Mouse (Mus musculus): ENCODE measurements around the gene Tanc2. TPM values are rescaled to one million over a fixed set of nuclear protein-coding genes. Genes with fewer than 3 reads are reported as not detected.

The Tanc2 gene
- total and polyA plus RNA-seq, 3 experiments = 0.04 to 0.18 TPM; not detected in 1

- DNase-seq (ENCODE audit: low read depth, low spot score) = no peak
- no peaks in the 10 kb centered on the region for H3K4me1 ChIP-seq (ENCODE audit: control insufficient read depth in 1 of 2, insufficient read depth in 2 of 2, low read length in 2 of 2)
- H3K9ac ChIP-seq (ENCODE audit: control insufficient read depth, low read depth, low read length, poor library complexity, severe bottlenecking) = no peak overlapping the region
- H3K79me2 ChIP-seq (ENCODE audit: control insufficient read depth, insufficient read depth, low read length, poor library complexity) = no peaks in the 10 kb centered on the region
- H3K4me3 ChIP-seq (ENCODE audit: control insufficient read depth in 1 of 2, insufficient read depth in 1 of 2, low read depth in 2 of 2, low read length in 2 of 2) = no peak overlapping the region
- no peak overlapping the region for H3K27ac ChIP-seq (ENCODE audit: control insufficient read depth, low read depth, low read length)
- peaks cover 6 to 39% of the 10 kb centered on the region in 2 experiments for H3K27me3 ChIP-seq (ENCODE audit: control insufficient read depth in 1 of 2, insufficient read depth in 2 of 2, low read length in 2 of 2)
- H3K36me3 ChIP-seq (ENCODE audit: control insufficient read depth in 1 of 2, insufficient read depth in 2 of 2, low read length in 2 of 2) = no peaks in the 10 kb centered on the region
- TF ChIP-seq MAZ (IDR thresholded peaks at IDR 0.05; ENCODE audit: low read depth, low read length) = no peak
- no peak for TF ChIP-seq SMC3 (IDR thresholded peaks at IDR 0.05; ENCODE audit: low read depth, low read length)
- no peaks in the 10 kb centered on the region for H3K9me3 ChIP-seq (replicated peaks; ENCODE audit: insufficient read depth, low read length)
Observed at GRCm38 (mm10) chr11:105700528-105700927, 110.7 kb downstream of the Tanc2 start.

GRCm38 (mm10) chr11:105719660-105720059 lies 129.9 kb downstream of the Tanc2 start:
- H3K36me3 ChIP-seq (ENCODE audit: control insufficient read depth in 1 of 2, insufficient read depth in 2 of 2, low read length in 2 of 2) = no peaks in the 10 kb centered on the region
- DNase-seq (ENCODE audit: low read depth, low spot score) = no peak
- peaks cover 0 to 5% of the 10 kb centered on the region in 2 experiments; a peak in 3 of 4 replicates for H3K27me3 ChIP-seq (ENCODE audit: control insufficient read depth in 1 of 2, insufficient read depth in 2 of 2, low read length in 2 of 2)
- no peak overlapping the region for H3K4me3 ChIP-seq (ENCODE audit: control insufficient read depth in 1 of 2, insufficient read depth in 1 of 2, low read depth in 2 of 2, low read length in 2 of 2)
- H3K4me1 ChIP-seq (ENCODE audit: control insufficient read depth in 1 of 2, insufficient read depth in 2 of 2, low read length in 2 of 2) = no peaks in the 10 kb centered on the region
- H3K9ac ChIP-seq (ENCODE audit: control insufficient read depth, low read depth, low read length, poor library complexity, severe bottlenecking) = no peak overlapping the region
- H3K79me2 ChIP-seq (ENCODE audit: control insufficient read depth, insufficient read depth, low read length, poor library complexity) = no peaks in the 10 kb centered on the region
- no peak overlapping the region for H3K27ac ChIP-seq (ENCODE audit: control insufficient read depth, low read depth, low read length)
- TF ChIP-seq MAFK (IDR thresholded peaks at IDR 0.05; ENCODE audit: borderline replicate concordance, low read depth, low read length) (peak; percentile 84; the same call in 1 of the 2 replicates), NELFE (IDR thresholded peaks at IDR 0.05; ENCODE audit: low read depth, low read length) (no peak)
- no peaks in the 10 kb centered on the region for H3K9me3 ChIP-seq (replicated peaks; ENCODE audit: insufficient read depth, low read length)

- Histone ChIP-seq H3K36me3 (ENCODE audit: control insufficient read depth in 1 of 2, insufficient read depth in 2 of 2, low read length in 2 of 2) (no peaks in the 10 kb centered on the region), H3K27me3 (ENCODE audit: control insufficient read depth in 1 of 2, insufficient read depth in 2 of 2, low read length in 2 of 2) (peaks cover 12 to 34% of the 10 kb centered on the region in 2 experiments), H3K9me3 (replicated peaks; ENCODE audit: insufficient read depth, low read length) (no peaks in the 10 kb centered on the region), H3K4me3 (ENCODE audit: control insufficient read depth in 1 of 2, insufficient read depth in 1 of 2, low read depth in 2 of 2, low read length in 2 of 2) (no peak overlapping the region), H3K27ac (ENCODE audit: control insufficient read depth, low read depth, low read length) (no peak overlapping the region), H3K79me2 (ENCODE audit: control insufficient read depth, insufficient read depth, low read length, poor library complexity) (no peaks in the 10 kb centered on the region), H3K4me1 (ENCODE audit: control insufficient read depth in 1 of 2, insufficient read depth in 2 of 2, low read length in 2 of 2) (no peaks in the 10 kb centered on the region), H3K9ac (ENCODE audit: control insufficient read depth, low read depth, low read length, poor library complexity, severe bottlenecking) (no peak overlapping the region)
- TF ChIP-seq CTCF (IDR thresholded peaks at IDR 0.05 in 2 of 3, conservative IDR thresholded peaks at IDR 0.05 in 1 of 3; ENCODE audit: control insufficient read depth in 1 of 3, insufficient read depth in 1 of 3, low read depth in 2 of 3, low read length in 3 of 3, poor library complexity in 1 of 3, severe bottlenecking in 1 of 3) (no peak), GABPA (IDR thresholded peaks at IDR 0.05; ENCODE audit: low read depth, low read length) (no peak), SMC3 (IDR thresholded peaks at IDR 0.05; ENCODE audit: low read depth, low read length) (no peak), MEF2A (IDR thresholded peaks at IDR 0.05; ENCODE audit: extremely low read depth, insufficient replicate concordance, low read depth, low read length, poor library complexity, severe bottlenecking) (no peak), MAFK (IDR thresholded peaks at IDR 0.05; ENCODE audit: borderline replicate concordance, low read depth, low read length) (no peak), NELFE (IDR thresholded peaks at IDR 0.05; ENCODE audit: low read depth, low read length) (no peak), MAX (IDR thresholded peaks at IDR 0.05; ENCODE audit: low read length) (no peak), USF2 (IDR thresholded peaks at IDR 0.05; ENCODE audit: borderline replicate concordance in 1 of 2, insufficient read depth in 1 of 2, low read depth in 1 of 2, low read length in 2 of 2) (no peak)
- DNase-seq (ENCODE audit: low read depth, low spot score) = no peak
Observed at GRCm38 (mm10) chr11:105731541-105731940, 141.8 kb downstream of the Tanc2 start.

All from MEL (cell line).